Mouse (Mus musculus): ENCODE results near the gene Zfp759.
"Not testable (repeated sequence)": the region's sequence is repeated elsewhere in the genome, so short reads cannot be mapped to it uniquely, and the experiment has no call there.

Zfp759 gene

DNA sequence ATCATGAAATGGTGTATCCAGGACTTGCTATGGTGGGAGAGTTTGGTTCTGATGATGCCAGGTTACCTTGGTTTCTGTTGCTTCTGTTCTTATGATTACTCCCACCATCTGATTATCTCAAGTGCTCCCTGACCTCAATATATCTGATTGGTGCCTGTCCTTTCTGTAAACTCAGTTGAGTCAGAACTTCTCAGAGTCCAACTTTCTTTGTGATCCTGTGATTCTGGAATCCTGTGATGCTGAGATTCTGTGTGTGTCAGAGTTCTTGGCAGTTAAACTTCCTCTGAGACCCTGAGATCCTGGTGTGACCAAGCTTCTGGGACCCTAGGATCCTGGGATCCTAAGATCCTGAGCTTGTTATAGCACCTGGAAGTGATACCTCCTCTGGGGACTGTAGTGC lies at the start of gene Zfp759:
Gene Zfp759 (plus strand): TSS at position 301 of the 400 bp plus-strand sequence.
- not testable (repeated sequence) for DNase-seq

DNA sequence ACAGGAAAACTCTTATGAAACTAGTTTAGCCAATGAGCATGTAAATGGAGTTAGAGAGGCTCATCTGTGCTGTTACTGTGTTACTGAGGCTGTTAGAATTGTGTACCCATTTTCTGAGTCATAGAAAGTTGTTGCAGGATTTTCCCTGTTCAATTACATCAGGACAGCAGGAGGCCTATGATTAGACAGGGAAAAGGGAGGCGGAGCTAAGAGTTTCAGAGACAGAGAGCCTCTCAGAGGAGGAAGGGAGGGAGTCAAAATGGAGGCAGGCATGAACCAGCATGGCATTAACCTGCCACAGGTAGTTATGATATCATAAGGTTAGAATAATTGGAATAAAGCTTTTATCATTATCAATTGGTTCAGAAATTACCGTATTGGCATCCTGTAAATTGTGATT lies 48.7 kb upstream of the Zfp759 start:
- DNase-seq, result no peak

DNA sequence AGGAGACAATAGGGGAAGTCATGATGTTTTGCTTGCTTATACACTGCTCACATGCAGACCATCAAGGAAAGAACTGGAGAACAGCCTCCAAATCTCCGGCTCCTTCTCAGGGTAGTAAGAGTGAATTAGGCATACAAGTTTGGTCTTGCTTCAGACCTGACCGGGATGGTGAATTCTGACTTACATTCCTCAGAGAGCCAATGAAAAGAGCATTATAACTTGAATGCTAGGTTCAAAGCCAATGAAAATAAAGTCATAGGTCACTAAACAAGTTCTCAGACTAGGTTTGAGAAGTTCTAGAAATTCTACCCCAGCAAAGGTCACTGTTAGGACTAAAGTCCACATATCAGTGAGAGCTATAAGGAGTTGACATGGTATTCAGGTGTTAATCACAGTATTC lies 44.2 kb upstream of the Zfp759 start:
- no peak for DNase-seq

DNA sequence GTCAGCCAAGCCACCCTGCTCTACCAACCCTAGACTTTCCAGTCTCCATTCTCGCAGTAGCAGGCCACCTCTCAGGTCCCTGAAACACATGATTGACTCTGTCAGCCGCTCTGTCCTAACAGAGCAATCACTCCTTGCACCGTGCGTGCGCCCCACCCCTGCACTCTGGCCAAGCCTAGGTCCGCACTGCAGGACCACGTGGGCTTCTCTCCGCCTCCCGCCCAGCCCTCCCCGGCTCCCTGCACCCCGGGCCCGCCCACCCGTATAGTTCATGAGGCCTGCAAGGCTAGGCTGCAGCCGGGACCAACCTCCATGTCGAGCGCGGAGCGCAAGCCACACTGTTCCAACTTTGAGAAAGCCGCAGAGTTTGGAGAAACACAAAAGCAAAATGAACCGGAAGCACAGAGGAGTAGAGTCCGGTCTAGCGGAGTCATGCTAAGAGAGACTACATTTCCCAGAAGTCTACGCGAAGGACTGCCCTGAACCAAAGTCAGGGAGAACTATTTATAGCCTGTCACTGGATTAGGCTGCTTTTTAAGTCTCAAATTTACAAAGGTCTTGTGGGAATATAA lies 40.2 kb upstream of the Zfp759 start:
- peak; percentile 80 for DNase-seq

DNA sequence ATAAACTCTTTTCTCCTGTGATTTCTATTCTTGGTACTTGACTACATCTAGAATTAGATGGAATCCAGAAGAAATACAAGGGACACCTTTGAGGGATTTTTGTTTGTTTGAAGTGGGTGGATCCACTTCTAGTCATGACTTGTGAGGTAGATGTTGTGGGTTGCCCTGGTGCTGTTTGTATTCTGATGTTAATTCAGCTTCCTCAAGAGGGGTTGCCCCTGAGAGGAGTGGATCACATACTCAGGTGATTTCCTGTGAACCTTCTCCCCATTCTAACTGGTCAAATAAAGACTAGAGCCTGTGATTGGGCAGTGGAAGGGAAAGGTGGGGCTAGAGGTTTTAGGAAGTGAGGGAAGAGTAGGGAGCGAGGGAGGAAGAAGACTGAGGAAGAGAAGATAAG lies 39.5 kb upstream of the Zfp759 start:
- DNase-seq, result no peak

DNA sequence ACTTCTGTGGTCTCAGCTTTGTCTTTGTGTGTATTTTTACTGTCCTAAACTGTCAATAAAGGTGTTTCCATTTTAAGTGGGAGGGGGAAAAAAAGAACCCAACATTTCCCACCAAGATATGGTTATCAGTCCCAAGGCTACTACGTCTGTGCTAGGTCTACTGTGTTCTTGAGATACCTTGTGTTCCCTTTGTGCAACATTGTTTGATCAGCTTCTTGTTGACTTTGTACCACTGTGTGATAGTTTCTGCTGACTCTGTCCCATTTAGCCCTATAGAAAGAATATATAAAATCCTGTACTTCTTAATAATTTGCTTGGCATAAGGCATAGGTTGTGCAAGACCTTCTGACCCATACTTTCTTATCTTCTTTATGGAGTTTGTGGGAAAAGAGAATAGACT lies 31.3 kb upstream of the Zfp759 start:
- no peak for DNase-seq

DNA sequence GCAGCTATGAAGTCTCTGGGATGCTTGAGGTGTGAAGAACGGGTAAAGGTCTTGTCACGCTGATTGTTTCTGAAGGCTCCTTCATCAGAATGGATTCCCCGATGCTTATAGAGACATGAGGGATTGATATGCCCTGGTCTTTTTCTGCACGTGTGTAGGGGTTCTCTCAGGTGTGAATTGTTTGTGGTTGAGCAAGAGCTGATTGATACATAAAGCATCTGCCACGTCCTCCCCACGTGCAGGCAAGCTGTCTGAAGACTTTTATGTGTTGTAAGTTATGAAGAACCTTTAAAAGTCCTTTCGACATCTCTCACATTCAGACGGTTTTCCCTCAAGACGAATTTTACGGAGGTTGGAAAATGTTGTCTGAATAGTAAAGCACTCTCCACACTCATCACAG lies 23.6 kb upstream of the Zfp759 start, which contains the start of gene Zfp708:
Gene Zfp708 (minus strand): TSS at position 101 of the 400 bp plus-strand sequence.
- no peak for DNase-seq

DNA sequence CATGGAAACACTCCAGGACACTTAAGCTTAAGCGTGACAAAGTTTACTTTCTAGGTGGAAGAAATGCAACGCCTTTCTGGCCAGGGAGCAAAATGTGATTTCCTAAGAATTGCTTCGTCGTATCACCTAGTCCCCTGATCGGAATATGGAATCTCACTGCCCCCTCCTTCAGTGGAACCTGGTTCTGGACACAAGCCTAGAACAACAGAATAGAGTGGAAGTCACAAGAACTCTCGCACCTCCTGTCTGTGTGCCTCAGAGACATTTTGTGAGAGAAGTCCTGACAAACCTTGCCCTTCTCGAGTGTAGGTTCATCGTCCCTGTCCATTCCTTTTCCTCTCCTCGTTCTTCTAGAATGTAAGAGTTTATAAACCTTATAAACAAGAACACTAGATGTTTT lies 13.8 kb upstream of the Zfp759 start:
- DNase-seq, result no peak

DNA sequence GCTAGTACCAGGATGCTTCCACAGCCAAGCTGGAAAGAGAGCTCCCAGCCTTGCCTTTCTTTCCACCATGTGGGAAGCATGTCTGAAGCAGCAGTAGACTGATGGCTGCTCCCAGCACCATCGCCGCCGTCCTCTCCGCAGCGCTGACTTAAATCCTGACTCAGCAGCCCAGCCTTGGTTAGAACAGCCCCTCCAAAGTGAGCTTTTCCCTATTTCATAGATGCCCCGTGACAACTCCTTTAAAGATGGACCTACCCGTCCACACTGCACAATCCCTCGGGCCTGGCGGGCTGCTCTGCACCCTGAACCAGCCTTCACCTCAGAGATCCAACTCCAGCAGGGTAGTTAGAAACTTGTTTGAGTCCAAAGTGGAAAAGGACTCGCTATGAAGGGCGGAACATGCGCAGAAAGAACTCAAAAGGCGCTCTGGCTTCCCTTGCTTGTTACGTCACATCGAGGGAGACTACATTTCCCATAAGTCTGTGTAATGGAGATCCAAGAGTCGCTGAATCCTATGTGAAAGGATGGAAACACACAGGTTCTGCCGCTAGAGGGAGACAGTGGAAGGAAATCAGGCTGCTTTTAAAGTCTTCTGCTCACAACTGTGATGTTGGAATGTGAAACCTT lies 13.2 kb upstream of the Zfp759 start, which contains the start of gene Gm28557:
Gene Gm28557 (minus strand): TSS at position 411 of the 627 bp plus-strand sequence.
- peak; percentile 95 for DNase-seq

DNA sequence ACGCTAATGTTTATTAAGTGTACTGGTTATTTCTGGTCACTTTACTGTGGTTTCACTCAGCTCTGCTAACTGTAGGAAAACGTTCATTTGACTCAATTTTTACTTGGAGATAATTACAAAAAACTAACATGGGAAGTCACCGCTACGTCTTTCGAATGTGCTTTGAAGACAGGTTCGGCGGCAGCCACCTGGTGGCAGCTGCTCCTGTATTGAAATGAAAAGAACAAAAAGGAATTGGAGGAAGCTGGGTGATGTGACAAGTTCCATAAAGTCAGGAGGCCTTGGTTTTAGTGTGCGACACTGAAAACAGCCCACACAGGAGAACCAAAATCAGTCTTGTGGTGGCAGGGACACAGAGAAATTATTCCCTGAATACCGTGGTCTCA lies 12.6 kb upstream of the Zfp759 start:
- DNase-seq, result no peak

DNA sequence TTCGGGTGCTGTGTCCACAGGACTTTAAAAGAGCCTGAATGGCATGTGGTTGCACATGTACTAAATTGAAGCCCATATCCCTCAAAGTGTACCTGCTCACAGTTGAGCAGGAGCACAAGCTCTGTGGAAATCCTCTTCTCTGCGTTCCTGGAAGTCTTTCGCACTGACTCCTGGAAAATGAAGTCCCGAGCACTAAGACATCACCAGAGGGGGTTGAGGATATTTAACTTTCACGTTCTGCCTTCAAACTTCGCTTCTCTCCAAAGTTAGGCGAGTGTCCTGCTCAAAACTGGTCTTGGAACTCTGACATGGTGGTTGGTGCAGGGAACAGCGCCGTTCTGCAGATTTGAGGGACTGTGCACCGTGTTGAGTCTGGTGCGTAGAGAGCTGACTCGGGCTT lies 9.4 kb upstream of the Zfp759 start:
- DNase-seq, result peak; percentile 29

DNA sequence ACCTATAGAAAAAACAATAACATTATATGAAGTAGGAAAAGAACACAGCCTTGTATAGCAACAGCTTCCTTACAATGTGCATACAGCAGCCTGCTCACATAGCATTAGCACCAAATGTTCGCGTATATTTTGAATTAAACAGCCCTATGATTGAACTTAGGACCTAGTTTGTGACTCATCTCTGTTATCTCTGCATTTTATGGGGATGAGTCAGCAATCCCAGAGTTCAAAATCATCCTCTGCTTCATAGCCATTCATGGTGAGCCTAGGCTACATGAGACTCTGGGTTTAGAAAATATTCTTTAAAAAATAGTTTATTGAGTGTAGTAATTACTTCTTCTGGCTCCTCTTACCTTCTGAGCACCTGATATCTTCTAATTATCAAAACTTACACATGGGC lies 8.2 kb upstream of the Zfp759 start:
- DNase-seq, result no peak

DNA sequence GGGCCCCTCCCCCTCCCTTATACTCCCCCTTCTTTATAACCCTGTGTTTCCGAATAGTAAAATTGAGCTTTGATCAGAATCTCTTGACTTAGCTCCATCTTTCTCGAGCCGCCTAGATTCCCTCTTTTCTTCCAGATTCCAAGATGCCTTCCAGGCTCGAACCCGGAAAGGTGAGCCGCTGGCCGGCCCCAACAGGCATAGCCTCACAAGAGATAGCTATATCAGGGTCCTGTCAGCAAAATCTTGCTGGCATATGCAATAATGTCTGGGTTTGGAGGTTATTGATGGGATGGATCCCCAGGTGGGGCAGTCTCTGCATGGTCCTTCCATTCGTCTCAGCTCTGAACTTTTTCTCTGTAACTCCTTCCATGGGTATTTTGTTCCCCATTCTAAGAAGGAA lies 5.3 kb upstream of the Zfp759 start, which contains the start of gene Rslcan18:
Gene Rslcan18 (minus strand): TSS at position 101 of the 400 bp plus-strand sequence.
- DNase-seq, result not testable (repeated sequence)

DNA sequence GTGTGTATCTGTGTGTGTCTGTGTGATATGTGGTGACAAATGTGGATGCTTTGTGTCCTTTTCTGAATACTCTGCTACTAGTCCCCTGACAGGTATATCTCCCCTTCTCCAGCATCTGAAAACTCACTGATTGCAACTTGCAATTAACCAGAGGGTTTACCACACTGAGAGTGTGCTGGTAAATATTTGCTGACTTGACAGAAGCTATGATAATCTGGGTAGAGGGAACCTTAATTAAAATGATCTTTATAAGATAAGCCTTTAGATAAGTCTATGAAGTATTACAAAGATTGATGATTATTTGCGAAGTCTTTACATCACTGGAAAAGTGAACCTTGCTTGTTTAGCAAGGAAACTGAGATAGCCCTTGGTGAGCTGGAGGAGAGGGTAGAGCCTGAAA lies 3.0 kb downstream of the Zfp759 start:
- DNase-seq, result no peak

DNA sequence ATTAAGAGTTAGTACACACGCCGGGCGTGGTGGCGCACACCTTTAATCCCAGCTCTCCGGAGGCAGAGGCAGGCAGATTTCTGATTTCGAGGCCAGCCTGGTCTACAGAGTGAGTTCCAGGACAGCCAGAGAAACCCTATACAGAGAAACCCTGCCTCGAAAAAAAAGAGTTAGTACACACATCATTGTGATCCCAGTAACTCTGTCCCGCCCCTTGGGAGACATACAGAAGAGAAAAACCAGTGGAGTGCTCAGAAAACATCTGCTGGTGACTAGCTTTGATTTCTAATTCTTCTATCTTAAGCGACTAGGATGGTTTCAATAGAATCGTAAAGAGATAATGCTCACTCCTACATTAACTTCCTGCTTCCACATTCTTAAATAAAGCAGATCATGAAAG lies 6.0 kb downstream of the Zfp759 start:
- DNase-seq, result not testable (repeated sequence)

DNA sequence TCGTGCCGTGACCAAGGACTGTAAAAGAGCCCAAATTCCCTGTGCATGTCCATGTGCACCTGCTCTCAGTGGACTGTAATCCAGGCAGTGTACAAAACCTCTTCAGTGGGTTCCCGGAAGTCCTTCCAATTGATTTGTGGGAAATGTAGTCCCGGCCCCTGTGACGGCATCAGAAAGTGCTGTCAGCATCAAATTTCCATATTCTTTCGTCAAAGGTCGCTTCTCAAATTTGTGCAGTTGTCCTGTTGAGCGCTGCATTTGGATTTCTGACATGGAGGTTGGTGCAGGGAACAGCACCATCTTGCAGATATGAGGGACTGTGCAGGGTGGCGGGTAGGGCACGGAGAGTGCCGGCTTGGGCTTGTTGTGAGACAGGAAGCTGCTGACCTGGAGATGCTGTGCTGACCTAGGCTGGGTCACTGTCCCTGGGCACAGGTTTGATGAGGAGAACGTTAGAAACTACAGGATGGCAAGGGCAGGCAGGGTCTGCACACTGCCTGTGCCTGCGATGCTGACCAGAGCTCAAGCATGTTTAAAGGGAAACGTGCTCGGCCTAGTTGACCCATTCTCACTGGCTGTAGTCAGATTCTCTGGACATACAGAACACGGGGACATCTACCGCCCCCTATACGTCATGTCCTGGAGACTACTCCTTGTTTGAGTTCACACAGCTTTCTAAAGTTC lies 6.7 kb downstream of the Zfp759 start:
- peak; percentile 92 for DNase-seq

DNA sequence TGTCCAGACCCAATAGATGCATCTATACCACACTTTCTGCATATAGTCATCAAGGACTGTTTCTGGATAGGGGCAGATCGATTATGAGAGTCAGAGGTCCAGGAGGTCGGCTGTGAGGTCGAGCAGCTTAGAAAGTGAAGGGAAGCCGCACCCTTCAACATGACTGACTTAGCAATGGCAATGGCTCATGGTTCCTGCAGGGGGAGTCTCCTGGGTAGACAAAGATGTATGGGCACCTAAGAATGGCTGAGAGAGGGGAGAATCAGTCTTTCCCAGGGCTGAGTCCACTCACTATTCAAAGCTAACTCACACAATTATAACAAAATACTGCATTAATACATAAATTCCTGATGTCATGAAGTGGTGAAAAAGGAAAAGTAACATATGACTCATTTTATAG lies 44.7 kb downstream of the Zfp759 start:
- not testable (repeated sequence) for DNase-seq

DNA sequence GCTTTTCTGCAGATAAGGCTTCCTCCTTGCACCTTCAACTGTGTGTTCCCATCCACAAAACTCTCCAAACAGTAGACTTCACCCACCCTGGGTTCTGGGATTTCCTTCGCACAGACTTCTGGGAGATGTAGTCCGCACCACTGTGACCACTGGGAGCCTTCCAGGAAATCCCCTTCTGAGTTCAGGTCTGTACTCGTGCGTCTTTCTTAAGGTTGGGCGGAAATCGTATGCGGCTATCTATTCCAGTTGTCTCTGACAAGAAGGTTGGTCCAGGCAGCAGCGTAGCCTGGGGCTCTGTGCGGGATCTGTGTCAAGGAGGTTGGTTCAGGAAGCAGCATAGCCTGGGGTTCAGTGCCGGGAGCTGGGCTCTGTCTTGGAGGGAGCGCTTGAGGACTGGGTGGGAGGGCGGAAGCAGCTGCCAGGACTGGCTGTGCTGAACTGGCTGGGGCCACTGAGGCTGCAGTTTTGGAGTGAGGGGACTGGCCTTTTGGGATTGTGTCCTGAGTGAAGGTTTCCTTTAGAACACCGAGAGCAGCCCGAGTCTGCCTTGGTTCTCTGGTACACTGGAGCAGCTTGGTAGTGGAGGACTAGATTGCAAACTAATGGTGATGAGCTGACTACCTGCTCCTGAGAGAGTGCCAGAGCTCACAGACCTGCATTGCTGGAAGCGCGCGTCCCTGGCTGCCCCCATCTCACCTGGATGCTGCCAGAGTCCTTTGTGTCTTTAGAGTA lies 51.7 kb downstream of the Zfp759 start, which contains the start of gene Rsl1:
Gene Rsl1 (plus strand): TSS at position 192 of the 732 bp plus-strand sequence.
- peak; percentile 84 for DNase-seq

DNA sequence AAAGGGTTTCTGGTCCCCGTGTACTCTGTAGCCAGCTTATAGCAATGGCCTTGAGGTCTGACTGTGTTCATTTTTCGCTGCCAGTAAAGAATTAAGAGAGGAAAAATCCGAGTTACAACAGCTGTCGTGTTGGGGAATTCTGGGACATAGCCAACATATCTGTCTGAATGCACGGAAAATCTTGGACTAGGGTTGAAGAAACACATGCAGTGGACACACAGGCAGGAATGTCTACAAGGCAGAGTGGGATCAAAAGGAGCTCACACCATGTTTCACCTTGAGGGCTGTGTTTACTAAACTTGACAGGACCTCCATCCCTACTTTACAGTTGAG lies 52.2 kb downstream of the Zfp759 start:
- DNase-seq, result no peak

All from right cerebral cortex, adult 18-20 months (tissue).